Mouse (Mus musculus) cerebellum, adult (tissue): ENCODE measurements around the gene Apba2.
A peak's percentile ranks its signal among the peaks of the same experiment; 100 is the strongest.

Source experiments
- ATAC-seq: cut with Nextera tagmentation; 2 replicates; pipeline ENCODE4 v1.9.2; 2017; ENCODE audit warnings: mild to moderate bottlenecking, moderate library complexity, mixed read lengths; ENCODE audit not compliant: insufficient number of reproducible peaks, low FRiP score, low TSS enrichment

Gene Apba2

GRCm38 (mm10) chr7:64501536-64502270 lies at the start of gene Apba2:
Gene Apba2, plus strand, starts transcription at chr7:64501706.
- ATAC-seq, result peak; percentile 67

- no peak for ATAC-seq
These were observed 49.6 kb upstream of the Apba2 start for GRCm38 (mm10) chr7:64451861-64452382.

GRCm38 (mm10) chr7:64452471-64453222 lies 48.9 kb upstream of the Apba2 start:
- ATAC-seq, result 0 out of 2 replicates have a peak, but pooled peaks have one; percentile 23

- no peak for ATAC-seq
These were observed 45.3 kb upstream of the Apba2 start for GRCm38 (mm10) chr7:64456176-64456575.

- no peak for ATAC-seq
These were observed 44.8 kb upstream of the Apba2 start for GRCm38 (mm10) chr7:64456676-64457075.

GRCm38 (mm10) chr7:64457811-64458210 lies 43.7 kb upstream of the Apba2 start:
- no peak for ATAC-seq

GRCm38 (mm10) chr7:64497438-64497837 lies 4.1 kb upstream of the Apba2 start:
- no peak for ATAC-seq

- ATAC-seq, result 0 out of 2 replicates have a peak, but pooled peaks have one; percentile 4
These were observed 1.0 kb downstream of the Apba2 start for GRCm38 (mm10) chr7:64502271-64503180.

- ATAC-seq, result no peak
These were observed 2.1 kb downstream of the Apba2 start for GRCm38 (mm10) chr7:64503641-64504040.

GRCm38 (mm10) chr7:64504691-64505231 lies 3.3 kb downstream of the Apba2 start:
- ATAC-seq, result no peak

GRCm38 (mm10) chr7:64505571-64505970 lies 4.1 kb downstream of the Apba2 start:
- ATAC-seq, result no peak

GRCm38 (mm10) chr7:64508826-64509225 lies 7.3 kb downstream of the Apba2 start:
- ATAC-seq, result no peak

GRCm38 (mm10) chr7:64509911-64510310 lies 8.4 kb downstream of the Apba2 start:
- ATAC-seq, result no peak

GRCm38 (mm10) chr7:64510526-64511210 lies 9.2 kb downstream of the Apba2 start:
- peak; percentile 83 for ATAC-seq

GRCm38 (mm10) chr7:64513621-64514020 lies 12.1 kb downstream of the Apba2 start:
- no peak for ATAC-seq

GRCm38 (mm10) chr7:64515280-64515679 lies 13.8 kb downstream of the Apba2 start:
- ATAC-seq, result no peak

- no peak for ATAC-seq
These were observed 14.4 kb downstream of the Apba2 start for GRCm38 (mm10) chr7:64515891-64516290.

- ATAC-seq, result 0 out of 2 replicates have a peak, but pooled peaks have one; percentile 40
These were observed 17.6 kb downstream of the Apba2 start for GRCm38 (mm10) chr7:64519091-64519490.

- ATAC-seq, result no peak
These were observed 18.0 kb downstream of the Apba2 start for GRCm38 (mm10) chr7:64519521-64519920.
